Mouse (Mus musculus) MEL (cell line): ENCODE data around the gene Ednrb.

ENCODE experiments used
- CHD2 ChIP-seq: IDR thresholded peaks from 2 replicates; pipeline ENCODE4 v1.6.1; 2011; ENCODE audit warnings: low read length, improper control_type of control experiment
- CTCF ChIP-seq, 3 experiments: IDR thresholded peaks in 2 of 3; conservative IDR thresholded peaks in 1 of 3; 2 replicates each; pipeline ENCODE4 v1.5.1; 2011 to 2012; ENCODE audit warnings: low read length in 3 of 3, low read depth in 2 of 3, mild to moderate bottlenecking in 2 of 3, improper control_type of control experiment in 1 of 3, inconsistent platforms in 1 of 3, mixed read lengths in 1 of 3, moderate library complexity in 1 of 3; ENCODE audit not compliant: control insufficient read depth in 1 of 3, insufficient read depth in 1 of 3, poor library complexity in 1 of 3, severe bottlenecking in 1 of 3
- GABPA ChIP-seq: IDR thresholded peaks from 2 replicates; pipeline ENCODE4 v1.6.1; 2012; ENCODE audit warnings: low read depth, mild to moderate bottlenecking, inconsistent platforms, low read length, improper control_type of control experiment, moderate library complexity
- MEF2A ChIP-seq: IDR thresholded peaks from 2 replicates; pipeline ENCODE4 v1.6.1; 2014; ENCODE audit warnings: low read depth, mild to moderate bottlenecking, inconsistent platforms, low read length, improper control_type of control experiment; ENCODE audit not compliant: poor library complexity, insufficient replicate concordance, severe bottlenecking; ENCODE audit errors: extremely low read depth
- TBP ChIP-seq: IDR thresholded peaks from 2 replicates; pipeline ENCODE4 v1.8.0; 2011; ENCODE audit warnings: low read depth, low read length, improper control_type of control experiment
- USF1 ChIP-seq: IDR thresholded peaks from 2 replicates; pipeline ENCODE4 v1.6.1; 2014; ENCODE audit warnings: low read depth, mild to moderate bottlenecking, inconsistent platforms, low read length, improper control_type of control experiment, moderate library complexity
- ZMIZ1 ChIP-seq: IDR thresholded peaks from 2 replicates; pipeline ENCODE4 v1.6.1; 2012; ENCODE audit warnings: low read depth, mild to moderate bottlenecking, inconsistent platforms, low read length, improper control_type of control experiment, moderate library complexity

- no peak for TF ChIP-seq ZMIZ1
- no peak for TF ChIP-seq GABPA
- no peak for TF ChIP-seq TBP
- no peak for TF ChIP-seq MEF2A
- no peak for TF ChIP-seq CTCF (IDR thresholded peaks at IDR 0.05 in 2 of 3, conservative IDR thresholded peaks at IDR 0.05 in 1 of 3; ENCODE audit: control insufficient read depth in 1 of 3, insufficient read depth in 1 of 3, low read depth in 2 of 3, low read length in 3 of 3, poor library complexity in 1 of 3, severe bottlenecking in 1 of 3)
- TF ChIP-seq CHD2, result no peak
- TF ChIP-seq USF1, result no peak
Observed at GRCm38 (mm10) chr14:103814015-103814691, 30.0 kb downstream of the Ednrb start.
